Mouse (Mus musculus) urinary bladder, adult 2 months (tissue): Measurements from ENCODE around the gene Rnf185. TPM values are rescaled to one million over a fixed set of nuclear protein-coding genes. Genes with fewer than 3 reads are reported as not detected.
A peak's percentile ranks its signal among the peaks of the same experiment; 100 is the strongest.

Experiments used
- DNase-seq: peaks from one replicate; pipeline ENCODE4 v3.0.0; 2022; ENCODE audit warnings: low spot score
- polyA plus RNA-seq: library from polyadenylated mRNA; depleted of rRNA; stranded (reverse); fragments of >200 nt; gene quantifications from 2 replicates; pipeline ENCODE4 v1.2.3, GENCODE M21; 2012

The Rnf185 gene
- polyA plus RNA-seq, 1 experiment: 27.0 TPM

GRCm38 (mm10) chr11:3443091-3443490 is 9.1 kb downstream of the Rnf185 start:
- no peak for DNase-seq

DNA sequence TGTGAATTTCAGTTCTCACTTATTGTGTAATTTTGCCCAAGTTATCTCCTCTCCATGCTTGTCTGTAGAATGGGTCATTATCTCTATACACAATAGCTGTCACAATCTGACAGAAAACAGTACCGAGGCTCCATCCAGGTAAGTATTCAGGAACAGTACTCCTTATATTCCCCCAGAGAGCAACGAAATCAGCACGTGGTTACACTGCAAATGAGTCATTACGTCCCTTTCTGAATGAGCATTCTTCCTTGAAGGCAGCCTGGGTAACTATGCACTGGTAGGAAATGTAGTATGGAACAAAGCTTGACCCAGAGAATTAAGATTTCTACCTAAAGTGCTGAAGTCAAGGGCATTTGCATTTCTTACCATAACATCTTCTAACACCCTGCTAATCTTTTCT is 9.5 kb downstream of the Rnf185 start:
- no peak for DNase-seq

GRCm38 (mm10) chr11:3441696-3442443 is 10.3 kb downstream of the Rnf185 start:
- no peak for DNase-seq

GRCm38 (mm10) chr11:3437621-3438020 is 14.5 kb downstream of the Rnf185 start:
- DNase-seq: no peak

DNA sequence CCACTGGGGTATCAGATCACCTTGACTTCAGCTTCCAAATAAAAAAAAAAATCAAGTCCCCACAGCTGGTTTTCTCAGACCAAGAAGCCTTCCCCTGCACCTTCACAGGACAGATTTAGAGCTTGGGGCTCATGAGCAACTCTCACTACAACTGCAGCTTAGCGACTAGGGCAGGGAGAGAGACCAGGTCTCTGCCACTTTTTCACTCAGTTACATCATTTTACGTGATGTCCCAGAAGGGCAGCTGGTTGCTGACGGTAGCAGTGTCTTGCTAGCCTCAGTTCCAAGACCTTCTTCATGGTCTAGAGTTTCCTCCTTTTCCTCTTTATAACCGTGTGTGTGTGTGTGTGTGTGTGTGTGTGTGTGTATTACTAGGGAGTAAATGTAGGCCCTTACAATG is 18.4 kb downstream of the Rnf185 start:
- no peak for DNase-seq

DNA sequence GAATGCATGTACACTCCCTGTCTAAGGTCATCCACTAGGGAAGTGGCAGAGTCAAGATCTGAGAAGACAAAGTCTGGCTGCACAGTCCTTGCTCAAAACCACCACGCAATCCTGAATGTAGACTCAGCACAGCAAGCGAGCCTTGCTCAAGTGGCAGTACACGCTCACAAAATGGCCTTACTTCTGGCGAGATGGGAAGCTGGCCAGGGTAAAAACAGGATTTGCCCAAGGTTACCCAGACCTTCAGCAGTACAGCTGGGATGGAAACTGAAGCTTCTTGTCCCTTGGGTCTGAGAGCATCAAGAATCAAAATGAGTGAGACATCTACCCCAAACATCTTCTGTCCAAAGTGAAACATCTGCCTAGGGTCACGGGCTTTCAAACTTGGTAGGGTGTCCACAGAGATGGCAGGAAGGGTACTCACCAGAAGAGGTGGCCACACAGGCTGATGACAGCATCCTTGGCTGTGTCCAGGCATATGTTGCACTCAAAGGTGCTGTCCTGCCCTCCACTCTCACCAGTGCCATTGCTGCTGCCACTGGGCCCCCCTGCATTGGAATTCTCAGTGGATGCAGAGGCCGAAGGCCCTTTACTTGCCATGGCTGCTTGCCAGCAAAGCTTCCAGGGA is 20.1 kb downstream of the Rnf185 start:
- no peak for DNase-seq

DNA sequence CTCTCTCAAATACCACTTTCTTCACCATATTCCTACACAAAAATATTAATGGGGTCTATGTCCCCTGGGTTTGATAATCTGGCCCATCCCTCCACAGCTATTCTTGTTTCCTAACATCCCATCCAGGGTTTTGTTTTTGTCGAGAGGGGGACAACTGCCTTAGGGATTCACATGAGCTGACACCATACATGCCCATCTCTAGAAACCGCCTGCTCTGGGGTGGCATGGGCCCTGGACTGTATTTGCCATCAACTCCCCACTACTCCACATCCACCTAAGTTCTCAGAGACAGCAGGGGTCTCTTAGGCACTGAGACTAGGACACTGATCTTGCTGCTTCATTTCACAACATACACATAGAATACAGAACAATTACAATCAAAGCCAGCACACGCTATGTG is 20.6 kb downstream of the Rnf185 start:
- no peak for DNase-seq

- DNase-seq: no peak
These were observed 23.5 kb downstream of the Rnf185 start for GRCm38 (mm10) chr11:3428632-3429031.

- no peak for DNase-seq
These were observed 24.4 kb downstream of the Rnf185 start for GRCm38 (mm10) chr11:3427697-3428230.

- DNase-seq: no peak
These were observed 29.9 kb downstream of the Rnf185 start for GRCm38 (mm10) chr11:3422242-3422641.

GRCm38 (mm10) chr11:3418741-3419140 is 33.4 kb downstream of the Rnf185 start:
- no peak for DNase-seq

DNA sequence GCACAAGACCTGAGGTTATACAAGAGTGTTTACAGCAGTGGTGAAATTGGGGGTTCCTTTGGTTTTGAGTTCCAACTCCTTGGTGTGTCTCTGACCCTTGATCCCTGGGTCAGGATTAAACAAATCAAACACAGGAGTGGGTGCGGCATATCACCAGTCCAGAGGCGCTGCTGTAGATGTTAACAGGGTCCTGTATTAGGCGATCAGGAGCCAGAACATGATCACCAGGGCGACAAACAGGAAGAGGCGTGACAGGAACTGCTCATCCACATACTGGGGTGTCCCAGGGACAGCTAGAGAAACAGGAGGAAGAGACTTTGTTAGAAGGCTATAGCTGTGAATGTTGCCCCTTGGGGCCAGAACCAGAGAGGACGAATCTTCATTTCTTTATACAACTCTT is 34.4 kb downstream of the Rnf185 start:
- no peak for DNase-seq

- no peak for DNase-seq
These were observed 35.8 kb downstream of the Rnf185 start for GRCm38 (mm10) chr11:3416399-3416798.

DNA sequence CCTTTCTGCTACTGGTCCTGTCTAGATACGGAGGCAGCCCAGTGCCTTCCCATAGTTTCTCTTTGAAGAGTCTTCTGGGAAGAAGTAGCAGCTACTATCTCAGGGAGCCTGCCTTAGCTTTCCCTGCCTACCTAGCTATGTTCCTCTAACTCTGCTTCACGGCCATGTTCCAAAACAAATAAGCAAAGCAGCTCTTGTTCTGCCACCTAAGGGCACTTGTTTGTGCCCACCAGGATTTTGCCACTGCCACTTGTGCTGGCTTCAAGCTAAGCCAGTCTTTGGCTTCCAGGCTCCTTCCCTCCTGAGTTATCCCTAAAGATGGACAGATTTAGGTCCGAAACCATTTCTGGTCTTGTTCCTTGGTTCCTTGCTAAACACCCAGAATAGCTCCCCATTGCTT is 40.1 kb downstream of the Rnf185 start:
- DNase-seq: no peak

- DNase-seq: peak; percentile 89
These were observed 43.0 kb downstream of the Rnf185 start, which contains the start of gene Limk2 for GRCm38 (mm10) chr11:3408997-3409732. Limk2 (minus strand) TSS chr11:3409189.

GRCm38 (mm10) chr11:3408131-3408996 is 43.8 kb downstream of the Rnf185 start:
- DNase-seq: no peak

DNA sequence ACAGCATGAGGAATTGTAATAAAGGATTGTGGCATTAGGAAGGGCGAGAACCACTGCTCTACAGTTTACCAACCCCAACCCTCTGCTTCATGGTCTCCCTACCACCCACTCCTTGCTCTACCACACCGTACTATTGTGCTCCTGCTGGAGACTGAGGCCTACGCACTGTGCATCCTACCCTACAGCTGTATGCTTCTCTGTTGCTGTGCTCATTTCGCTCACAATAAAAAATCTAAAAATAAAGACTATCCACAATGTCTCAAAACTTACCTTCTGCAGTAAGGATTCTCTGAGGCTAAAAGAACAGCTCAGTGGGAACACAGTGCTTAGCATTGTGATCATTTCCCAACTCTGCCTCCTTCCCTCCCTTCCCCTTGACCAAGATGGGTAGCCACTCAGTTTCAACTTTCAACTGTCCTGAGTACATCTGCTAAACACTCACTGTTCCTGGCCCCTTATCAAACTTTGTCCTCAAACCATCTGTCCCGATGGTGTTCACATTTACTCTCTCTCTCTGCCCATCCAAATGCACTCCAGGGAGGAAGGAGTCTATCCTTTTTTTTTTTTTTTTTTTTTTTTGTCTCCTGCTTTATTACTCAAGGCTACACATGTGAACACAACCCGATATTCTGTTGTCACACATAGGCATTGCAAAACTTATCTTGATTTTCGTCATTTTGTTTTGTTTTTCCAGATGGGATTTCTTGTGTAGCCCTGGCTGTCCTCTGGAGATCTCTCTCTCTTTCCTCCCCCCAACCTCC is 47.7 kb downstream of the Rnf185 start:
- no peak for DNase-seq

- no peak for DNase-seq
These were observed 49.1 kb downstream of the Rnf185 start for GRCm38 (mm10) chr11:3403024-3403423.

GRCm38 (mm10) chr11:3398318-3398717 is 53.8 kb downstream of the Rnf185 start:
- no peak for DNase-seq

GRCm38 (mm10) chr11:3396562-3396961 is 55.6 kb downstream of the Rnf185 start:
- no peak for DNase-seq

DNA sequence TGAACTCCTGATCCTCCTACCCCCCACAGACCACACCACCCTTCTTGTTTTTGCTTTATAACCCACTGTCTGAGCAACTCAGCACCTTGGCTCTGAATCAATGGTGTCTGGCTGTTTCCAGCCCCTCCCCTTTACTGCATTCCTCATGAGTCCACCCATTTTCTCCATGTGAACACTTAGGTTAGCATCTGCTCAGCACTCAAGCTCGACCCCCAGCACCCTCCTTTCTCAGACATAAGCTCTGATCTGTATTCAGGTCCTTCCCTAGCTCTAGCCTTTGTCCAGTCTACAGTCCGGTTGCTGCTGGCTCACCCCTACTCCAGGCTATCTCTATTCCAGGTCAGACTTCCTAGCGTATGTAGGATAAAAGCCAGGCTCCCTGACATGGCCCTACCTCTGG is 56.1 kb downstream of the Rnf185 start:
- DNase-seq: no peak
